Mouse (Mus musculus) hindbrain, embryonic 15.5 days (tissue): ENCODE data around the gene Gm826. TPM values are rescaled to one million over a fixed set of nuclear protein-coding genes. Genes with fewer than 3 reads are reported as not detected.

Experiments
- ATAC-seq: fragments of 200-750 bp; cut with Nextera tagmentation; 2 replicates; pipeline ENCODE4 v1.8.0; 2017; ENCODE audit warnings: low read depth, moderate number of reproducible peaks, moderate TSS enrichment; ENCODE audit not compliant: low FRiP score
- H3K27ac ChIP-seq: fragments of 300-500 bp; sonication (generic); replicated peaks from 2 replicates; pipeline ENCODE4 v1.5.1; 2015; ENCODE audit warnings: mild to moderate bottlenecking, inconsistent platforms
- H3K27me3 ChIP-seq: fragments of 300-500 bp; sonication (generic); 2 replicates; pipeline ENCODE4 v1.6.1; 2015; ENCODE audit warnings: control low read depth, inconsistent platforms
- H3K36me3 ChIP-seq: fragments of 300-500 bp; sonication (generic); 2 replicates; pipeline ENCODE4 v1.6.1; 2015; ENCODE audit warnings: control low read depth, inconsistent platforms
- H3K4me1 ChIP-seq: fragments of 300-500 bp; sonication (generic); replicated peaks from 2 replicates; pipeline ENCODE4 v1.6.1; 2015; ENCODE audit warnings: control low read depth, inconsistent platforms
- H3K4me2 ChIP-seq: fragments of 300-500 bp; sonication (generic); 2 replicates; pipeline ENCODE4 v1.6.1; 2015; ENCODE audit warnings: moderate library complexity, mild to moderate bottlenecking, inconsistent platforms
- H3K4me3 ChIP-seq: fragments of 300-500 bp; sonication (generic); 2 replicates; pipeline ENCODE4 v1.5.1; 2015; ENCODE audit warnings: mild to moderate bottlenecking, inconsistent platforms
- H3K9ac ChIP-seq: fragments of 300-500 bp; sonication (generic); 2 replicates; pipeline ENCODE4 v1.6.1; 2015; ENCODE audit warnings: inconsistent platforms
- H3K9me3 ChIP-seq: fragments of 300-500 bp; sonication (generic); 2 replicates; pipeline ENCODE4 v1.6.1; 2016; ENCODE audit warnings: control low read depth, inconsistent platforms
- WGBS: fragments of 180-500 bp; shearing (Covaris S2); methylation state at CpG from one replicate; pipeline ENCODE4 v1.1.7; 2015; 5-methylcytosine and 5-hydroxymethylcytosine counted together
- polyA plus RNA-seq: library from polyadenylated mRNA; unstranded; fragments of >200 nt; fragmentation: Nextera tagmentation; extraction: Ambion mirVana; gene quantifications from 2 replicates; pipeline ENCODE4 v1.2.1, GENCODE M21; 2015

The Gm826 gene
- polyA plus RNA-seq, 1 experiment from 2014 or later, result not detected

- no peak overlapping the region for H3K27ac ChIP-seq
- 40% methylated on average over 7 of the region's 7 CpGs for WGBS
- no peaks in the 10 kb centered on the region for H3K4me1 ChIP-seq
- H3K9me3 ChIP-seq, result no peaks in the 10 kb centered on the region
- H3K36me3 ChIP-seq, result no peaks in the 10 kb centered on the region
- no peak overlapping the region for H3K4me2 ChIP-seq
- peaks cover 4% of the 10 kb centered on the region; the same call in 1 of the 2 replicates for H3K27me3 ChIP-seq
- no peak for ATAC-seq
- H3K4me3 ChIP-seq, result no peak overlapping the region
- H3K9ac ChIP-seq, result no peak overlapping the region
Observed at GRCm38 (mm10) chr2:160348796-160349195, 14.8 kb upstream of the Gm826 start.

DNA sequence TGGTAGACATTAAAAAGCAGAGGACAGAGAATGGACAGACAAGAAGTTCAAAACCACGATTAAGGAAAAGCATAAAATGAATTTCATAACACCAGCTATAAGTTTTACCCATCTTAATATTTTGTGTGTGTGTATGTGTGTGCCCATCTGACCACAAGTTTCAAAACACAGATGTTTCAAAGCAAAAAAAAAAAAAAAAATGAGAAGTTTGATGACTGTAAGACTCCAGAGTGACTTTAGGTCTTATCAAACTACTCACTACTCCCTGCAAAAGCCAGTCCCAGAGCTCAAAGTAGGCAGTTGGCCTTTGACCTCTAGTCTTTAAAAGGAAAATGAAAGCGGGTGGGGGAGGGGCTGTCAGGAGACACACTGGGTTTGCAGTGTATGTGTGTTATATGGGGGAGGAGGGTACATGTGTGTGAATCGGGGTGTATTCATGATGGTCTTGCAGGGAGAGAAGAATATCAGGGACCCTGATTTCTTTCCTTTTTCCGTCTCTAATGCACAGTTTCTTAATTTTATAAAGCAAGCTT, 14.2 kb upstream of the Gm826 start:
- Histone ChIP-seq H3K4me3 (no peak overlapping the region), H3K4me2 (no peak overlapping the region), H3K27me3 (peaks cover 3% of the 10 kb centered on the region; the same call in 1 of the 2 replicates), H3K36me3 (no peaks in the 10 kb centered on the region), H3K9ac (no peak overlapping the region), H3K27ac (no peak overlapping the region), H3K4me1 (no peaks in the 10 kb centered on the region), H3K9me3 (no peaks in the 10 kb centered on the region)
- no peak for ATAC-seq
- WGBS, result 65% methylated on average over 4 of the region's 4 CpGs

- no peak overlapping the region for H3K4me3 ChIP-seq
- H3K27me3 ChIP-seq, result 0 out of 2 replicates have a peak, but pooled peaks cover 2% of the 10 kb centered on the region
- H3K27ac ChIP-seq, result no peak overlapping the region
- ATAC-seq, result no peak
- no peaks in the 10 kb centered on the region for H3K36me3 ChIP-seq
- no peak overlapping the region for H3K9ac ChIP-seq
- H3K4me1 ChIP-seq, result no peaks in the 10 kb centered on the region
- H3K4me2 ChIP-seq, result no peak overlapping the region
- no peaks in the 10 kb centered on the region for H3K9me3 ChIP-seq
Observed at GRCm38 (mm10) chr2:160345644-160346043, 11.7 kb upstream of the Gm826 start.

- Histone ChIP-seq H3K4me3 (no peak overlapping the region), H3K9ac (no peak overlapping the region), H3K36me3 (no peaks in the 10 kb centered on the region), H3K27ac (no peak overlapping the region), H3K4me1 (no peaks in the 10 kb centered on the region), H3K9me3 (no peaks in the 10 kb centered on the region), H3K4me2 (no peak overlapping the region), H3K27me3 (no peaks in the 10 kb centered on the region)
- WGBS, result 64% methylated on average over 4 of the region's 4 CpGs
- no peak for ATAC-seq
Observed at GRCm38 (mm10) chr2:160340121-160340520, 6.2 kb upstream of the Gm826 start.

GRCm38 (mm10) chr2:160339595-160339994, 5.6 kb upstream of the Gm826 start:
- H3K4me3 ChIP-seq, result no peak overlapping the region
- no peaks in the 10 kb centered on the region for H3K9me3 ChIP-seq
- no peak overlapping the region for H3K9ac ChIP-seq
- no peaks in the 10 kb centered on the region for H3K4me1 ChIP-seq
- no peak for ATAC-seq
- H3K36me3 ChIP-seq, result no peaks in the 10 kb centered on the region
- H3K27me3 ChIP-seq, result no peaks in the 10 kb centered on the region
- H3K27ac ChIP-seq, result no peak overlapping the region
- WGBS, result 95% methylated on average over 5 of the region's 5 CpGs
- H3K4me2 ChIP-seq, result no peak overlapping the region

DNA sequence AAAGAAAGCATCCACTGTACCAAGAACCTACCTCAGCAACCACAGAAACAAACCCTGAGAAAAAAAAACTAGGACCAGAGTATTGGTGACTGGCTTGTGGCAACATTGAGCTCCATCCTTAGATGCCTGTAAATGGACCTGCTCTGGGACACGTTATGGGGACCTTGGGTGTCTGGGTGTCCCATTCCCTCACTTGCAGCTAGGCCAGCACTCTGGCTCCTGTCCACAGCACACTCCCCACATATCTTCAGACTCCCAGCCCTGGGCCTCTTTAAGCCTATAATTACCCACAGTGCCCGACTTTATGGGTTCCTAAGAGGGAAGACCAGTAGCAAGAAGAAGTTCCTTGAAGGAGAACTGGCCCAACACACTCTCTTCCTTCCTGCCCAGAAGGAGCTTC, 2.1 kb upstream of the Gm826 start:
- Histone ChIP-seq H3K27ac (no peak overlapping the region), H3K36me3 (no peaks in the 10 kb centered on the region), H3K9ac (no peak overlapping the region), H3K4me2 (no peak overlapping the region), H3K27me3 (no peaks in the 10 kb centered on the region), H3K4me3 (no peak overlapping the region), H3K4me1 (no peaks in the 10 kb centered on the region), H3K9me3 (no peaks in the 10 kb centered on the region)
- 78% methylated on average over 2 of the region's 2 CpGs for WGBS
- no peak for ATAC-seq

GRCm38 (mm10) chr2:160335043-160335442, 1.1 kb upstream of the Gm826 start:
- no peak overlapping the region for H3K4me3 ChIP-seq
- H3K9ac ChIP-seq, result no peak overlapping the region
- no peak overlapping the region for H3K4me2 ChIP-seq
- H3K27me3 ChIP-seq, result no peaks in the 10 kb centered on the region
- H3K4me1 ChIP-seq, result no peaks in the 10 kb centered on the region
- H3K36me3 ChIP-seq, result no peaks in the 10 kb centered on the region
- ATAC-seq, result no peak
- no peaks in the 10 kb centered on the region for H3K9me3 ChIP-seq
- no peak overlapping the region for H3K27ac ChIP-seq
- 75% methylated on average over 1 of the region's 1 CpGs for WGBS

GRCm38 (mm10) chr2:160332516-160333325, 1.2 kb downstream of the Gm826 start:
- WGBS, result 88% methylated on average over 12 of the region's 12 CpGs

GRCm38 (mm10) chr2:160328886-160329285, 5.1 kb downstream of the Gm826 start:
- H3K4me1 ChIP-seq, result 0 out of 2 replicates have a peak, but pooled peaks cover 6% of the 10 kb centered on the region
- H3K27me3 ChIP-seq, result no peaks in the 10 kb centered on the region
- H3K9me3 ChIP-seq, result no peaks in the 10 kb centered on the region
- no peak overlapping the region for H3K9ac ChIP-seq
- 59% methylated on average over 9 of the region's 9 CpGs for WGBS
- no peak overlapping the region for H3K4me2 ChIP-seq
- H3K4me3 ChIP-seq, result no peak overlapping the region
- ATAC-seq, result no peak
- no peaks in the 10 kb centered on the region for H3K36me3 ChIP-seq
- no peak overlapping the region for H3K27ac ChIP-seq

More at GRCm38 (mm10) chr2:160332516-160333325, 1.2 kb downstream of the Gm826 start:
- no peak overlapping the region for H3K4me3 ChIP-seq
- H3K36me3 ChIP-seq, result no peaks in the 10 kb centered on the region
- no peaks in the 10 kb centered on the region for H3K9me3 ChIP-seq
- H3K4me1 ChIP-seq, result 0 out of 2 replicates have a peak, but pooled peaks cover 6% of the 10 kb centered on the region
- no peak for ATAC-seq
- no peak overlapping the region for H3K27ac ChIP-seq
- no peaks in the 10 kb centered on the region for H3K27me3 ChIP-seq
- H3K9ac ChIP-seq, result no peak overlapping the region
- H3K4me2 ChIP-seq, result no peak overlapping the region

GRCm38 (mm10) chr2:160327716-160328115, 6.2 kb downstream of the Gm826 start:
- Histone ChIP-seq H3K27me3 (0 out of 2 replicates have a peak, but pooled peaks cover 2% of the 10 kb centered on the region), H3K9me3 (no peaks in the 10 kb centered on the region), H3K9ac (no peak overlapping the region), H3K4me2 (no peak overlapping the region), H3K36me3 (no peaks in the 10 kb centered on the region), H3K4me1 (0 out of 2 replicates have a peak, but pooled peaks cover 6% of the 10 kb centered on the region), H3K27ac (no peak overlapping the region), H3K4me3 (no peak overlapping the region)
- ATAC-seq, result no peak
- 90% methylated on average over 4 of the region's 4 CpGs for WGBS

DNA sequence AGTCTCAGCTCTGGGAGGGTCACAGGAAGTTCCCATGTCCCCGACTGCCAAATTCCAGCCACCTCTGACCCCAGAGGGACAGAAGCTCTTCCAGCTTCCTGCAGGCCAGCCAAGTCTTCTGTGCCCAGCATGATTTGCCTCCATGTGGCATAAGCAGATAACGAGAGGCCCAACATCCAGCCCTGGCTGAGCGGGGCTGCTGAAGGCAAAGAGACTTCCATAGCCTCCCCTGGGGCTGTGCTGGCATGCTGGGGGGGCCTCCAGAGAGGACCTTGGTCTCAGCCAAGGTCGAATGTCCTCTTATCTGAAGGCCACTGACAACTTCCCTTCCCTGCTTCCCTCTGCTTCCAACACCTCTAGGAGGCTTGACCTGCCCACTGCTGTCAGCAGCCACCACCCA, 6.8 kb downstream of the Gm826 start:
- Histone ChIP-seq H3K9me3 (no peaks in the 10 kb centered on the region), H3K9ac (no peak overlapping the region), H3K27ac (no peak overlapping the region), H3K4me2 (no peak overlapping the region), H3K4me1 (0 out of 2 replicates have a peak, but pooled peaks cover 6% of the 10 kb centered on the region), H3K27me3 (0 out of 2 replicates have a peak, but pooled peaks cover 2% of the 10 kb centered on the region), H3K36me3 (no peaks in the 10 kb centered on the region), H3K4me3 (no peak overlapping the region)
- no peak for ATAC-seq
- WGBS, result 59% methylated on average over 4 of the region's 4 CpGs

GRCm38 (mm10) chr2:160325105-160325644, 8.8 kb downstream of the Gm826 start:
- H3K27me3 ChIP-seq, result 0 out of 2 replicates have a peak, but pooled peaks cover 2% of the 10 kb centered on the region
- H3K27ac ChIP-seq, result no peak overlapping the region
- no peaks in the 10 kb centered on the region for H3K36me3 ChIP-seq
- no peak overlapping the region for H3K9ac ChIP-seq
- 83% methylated on average over 6 of the region's 6 CpGs for WGBS
- ATAC-seq, result no peak
- 0 out of 2 replicates have a peak, but pooled peaks cover 6% of the 10 kb centered on the region for H3K4me1 ChIP-seq
- no peak overlapping the region for H3K4me3 ChIP-seq
- H3K9me3 ChIP-seq, result no peaks in the 10 kb centered on the region
- H3K4me2 ChIP-seq, result no peak overlapping the region
